Mouse (Mus musculus): Measurements from ENCODE around the gene Lrp6.

Lrp6 gene

GRCm38 (mm10) chr6:134575288-134575741 is 8.6 kb upstream of the Lrp6 start:
- DNase-seq (ENCODE audit: low spot score): no peak

- DNase-seq (ENCODE audit: low spot score): no peak
Observed at GRCm38 (mm10) chr6:134567986-134568556, 1.3 kb upstream of the Lrp6 start.

GRCm38 (mm10) chr6:134566248-134566817 is 432 bp downstream of the Lrp6 start:
- DNase-seq (ENCODE audit: low spot score): no peak

GRCm38 (mm10) chr6:134565606-134566247 is 1.0 kb downstream of the Lrp6 start:
- peak; percentile 6 for DNase-seq (ENCODE audit: low spot score)

GRCm38 (mm10) chr6:134564539-134564938 is 2.2 kb downstream of the Lrp6 start:
- no peak for DNase-seq (ENCODE audit: low spot score)

GRCm38 (mm10) chr6:134559635-134560034 is 7.1 kb downstream of the Lrp6 start:
- DNase-seq (ENCODE audit: low spot score): no peak

GRCm38 (mm10) chr6:134558546-134559129 is 8.1 kb downstream of the Lrp6 start:
- no peak for DNase-seq (ENCODE audit: low spot score)

- DNase-seq (ENCODE audit: low spot score): no peak
Observed at GRCm38 (mm10) chr6:134557043-134557442, 9.7 kb downstream of the Lrp6 start.

GRCm38 (mm10) chr6:134556185-134556950 is 10.4 kb downstream of the Lrp6 start:
- DNase-seq (ENCODE audit: low spot score): no peak

- no peak for DNase-seq (ENCODE audit: low spot score)
Observed at GRCm38 (mm10) chr6:134555178-134555577, 11.6 kb downstream of the Lrp6 start.

- DNase-seq (ENCODE audit: low spot score): no peak
Observed at GRCm38 (mm10) chr6:134554230-134554629, 12.5 kb downstream of the Lrp6 start.

- DNase-seq (ENCODE audit: low spot score): no peak
Observed at GRCm38 (mm10) chr6:134551007-134551406, 15.8 kb downstream of the Lrp6 start.

- no peak for DNase-seq (ENCODE audit: low spot score)
Observed at GRCm38 (mm10) chr6:134550396-134550795, 16.4 kb downstream of the Lrp6 start.

- DNase-seq (ENCODE audit: low spot score): no peak
Observed at GRCm38 (mm10) chr6:134544843-134545242, 21.9 kb downstream of the Lrp6 start.

- DNase-seq (ENCODE audit: low spot score): no peak
Observed at GRCm38 (mm10) chr6:134544093-134544492, 22.7 kb downstream of the Lrp6 start.

- no peak for DNase-seq (ENCODE audit: low spot score)
Observed at GRCm38 (mm10) chr6:134543607-134544006, 23.2 kb downstream of the Lrp6 start.

- no peak for DNase-seq (ENCODE audit: low spot score)
Observed at GRCm38 (mm10) chr6:134542374-134542773, 24.4 kb downstream of the Lrp6 start.

GRCm38 (mm10) chr6:134540161-134540560 is 26.6 kb downstream of the Lrp6 start:
- DNase-seq (ENCODE audit: low spot score): no peak

GRCm38 (mm10) chr6:134539459-134539858 is 27.3 kb downstream of the Lrp6 start:
- DNase-seq (ENCODE audit: low spot score): no peak

GRCm38 (mm10) chr6:134538805-134539204 is 28.0 kb downstream of the Lrp6 start:
- DNase-seq (ENCODE audit: low spot score): no peak

- DNase-seq (ENCODE audit: low spot score): no peak
Observed at GRCm38 (mm10) chr6:134537461-134538117, 29.2 kb downstream of the Lrp6 start.

- DNase-seq (ENCODE audit: low spot score): no peak
Observed at GRCm38 (mm10) chr6:134535169-134535568, 31.6 kb downstream of the Lrp6 start.
